13 mouse cellular contexts compared by ENCODE assay signal in the genomic region with DNA sequence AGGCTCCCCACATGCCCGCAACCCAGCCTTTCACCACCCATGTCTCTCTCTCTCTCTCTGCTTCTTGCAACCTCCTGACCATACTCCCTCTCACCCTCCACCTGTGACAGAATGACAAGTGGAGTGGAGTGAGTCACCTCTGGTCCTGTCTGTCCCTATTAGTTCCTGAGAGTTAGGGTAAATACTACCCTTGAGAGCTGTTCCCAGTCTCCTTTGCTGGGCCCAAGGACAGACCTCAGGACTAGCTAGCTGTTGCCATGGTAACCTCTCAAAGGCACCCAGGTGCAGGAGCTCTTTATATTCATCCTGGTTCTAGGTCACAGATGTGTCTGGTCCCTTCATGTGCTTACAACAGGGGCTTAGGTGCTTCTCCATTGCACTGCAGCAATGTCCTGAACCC. TPM values are rescaled to one million over a fixed set of nuclear protein-coding genes. Genes with fewer than 3 reads are reported as not detected.
DNase-seq lines count a peak whose midpoint lies in the region; ATAC-seq and TF ChIP-seq lines count a peak whose summit lies in the region.
"Had no signal": no experiment of that assay in that cellular context is flagged by ENCODE, and none has a peak within 500 bp of the region (broad histone marks: within the 10 kb centered on the region; RNA-seq: fewer than 3 reads in every experiment).

No protein-coding gene starts in this region.

- no peak overlapping the region for H3K4me2 ChIP-seq in hindbrain, embryonic 16.5 days (ENCODE audit: low read length)
- H3K4me2 ChIP-seq in lung, postnatal 0 days (replicated peaks; ENCODE audit: low read depth, low read length) = no peak overlapping the region
- H3K4me2 ChIP-seq in intestine, embryonic 16.5 days (ENCODE audit: low read depth, low read length) = no peak overlapping the region
- H3K4me2 ChIP-seq: limb, embryonic 15.5 days; stomach, embryonic 15.5 days had no signal

- H3K9ac ChIP-seq in hindbrain, embryonic 16.5 days (ENCODE audit: low read depth, low read length) = no peak overlapping the region
- H3K9ac ChIP-seq in lung, postnatal 0 days (replicated peaks; ENCODE audit: low read depth) = no peak overlapping the region
- H3K9ac ChIP-seq in intestine, embryonic 16.5 days (ENCODE audit: low read depth, low read length) = no peak overlapping the region
- H3K9ac ChIP-seq: limb, embryonic 15.5 days; stomach, embryonic 15.5 days had no signal

- no peak for DNase-seq in hindbrain, embryonic 10.5 days (ENCODE audit: low spot score)
- DNase-seq in brain, embryonic 14.5 days (ENCODE audit: low read depth) = peak; percentile 42
- DNase-seq in lung, postnatal 0 days (ENCODE audit: low spot score) = peak; percentile 94
- DNase-seq in thymus, postnatal 10 days (ENCODE audit: low spot score in 2 of 2) = peak; percentile 75 to 77
- no peak for DNase-seq in retina, postnatal 1 day
- DNase-seq: adrenal gland, postnatal 10 days; heart, adult 18-20 months; kidney, postnatal 4 days had no signal

- peak; percentile 44; the same call in 1 of the 2 replicates for ATAC-seq in hindbrain, embryonic 16.5 days
- peak; percentile 83 for ATAC-seq in lung, postnatal 0 days
- ATAC-seq in intestine, embryonic 16.5 days = no peak

- no peak for TF ChIP-seq CTCF in brain, embryonic 14.5 days (IDR thresholded peaks at IDR 0.05; ENCODE audit: borderline replicate concordance, extremely low read depth, insufficient read depth, insufficient read length)
- TF ChIP-seq CTCF in lung, postnatal 0 days (IDR thresholded peaks at IDR 0.05) = no peak

- peak; percentile 96 for TF ChIP-seq EP300 in lung, postnatal 0 days (IDR thresholded peaks at IDR 0.05)

- no peak for TF ChIP-seq POLR2A in brain, embryonic 14.5 days (IDR thresholded peaks at IDR 0.05; ENCODE audit: borderline replicate concordance, extremely low read depth, insufficient read depth, insufficient read length, poor library complexity, severe bottlenecking)

- H3K4me3 ChIP-seq in hindbrain, embryonic 16.5 days (ENCODE audit: low read length) = no peak overlapping the region
- H3K4me3 ChIP-seq in hindbrain, embryonic 10.5 days = no peak overlapping the region
- H3K4me3 ChIP-seq in lung, postnatal 0 days (ENCODE audit: low read depth, low read length) = no peak overlapping the region
- no peak overlapping the region for H3K4me3 ChIP-seq in intestine, embryonic 16.5 days (ENCODE audit: low read length)
- H3K4me3 ChIP-seq: limb, embryonic 15.5 days; stomach, embryonic 15.5 days had no signal

- no peaks in the 10 kb centered on the region for H3K36me3 ChIP-seq in hindbrain, embryonic 16.5 days (ENCODE audit: control insufficient read depth, insufficient read depth, low read length)
- H3K36me3 ChIP-seq in hindbrain, embryonic 10.5 days = peaks cover 8% of the 10 kb centered on the region; the same call in 1 of the 2 replicates
- no peaks in the 10 kb centered on the region for H3K36me3 ChIP-seq in lung, postnatal 0 days (ENCODE audit: insufficient read depth, low read length)
- H3K36me3 ChIP-seq in intestine, embryonic 16.5 days (ENCODE audit: control insufficient read depth, insufficient read depth, low read length) = no peaks in the 10 kb centered on the region
- H3K36me3 ChIP-seq: stomach, embryonic 15.5 days had no signal

- peaks cover 2% of the 10 kb centered on the region; the same call in 1 of the 2 replicates for H3K4me1 ChIP-seq in hindbrain, embryonic 16.5 days (ENCODE audit: control insufficient read depth, insufficient read depth, low read depth, low read length)
- H3K4me1 ChIP-seq in hindbrain, embryonic 10.5 days (replicated peaks) = peaks cover 29% of the 10 kb centered on the region
- no peaks in the 10 kb centered on the region for H3K4me1 ChIP-seq in lung, postnatal 0 days (ENCODE audit: insufficient read depth, low read depth, low read length)
- peaks cover 9% of the 10 kb centered on the region; the same call in 1 of the 2 replicates for H3K4me1 ChIP-seq in intestine, embryonic 16.5 days (ENCODE audit: control insufficient read depth, insufficient read depth, low read length)

- H3K27me3 ChIP-seq in hindbrain, embryonic 16.5 days (replicated peaks; ENCODE audit: control insufficient read depth, insufficient read depth, low read length) = no peaks in the 10 kb centered on the region
- H3K27me3 ChIP-seq in hindbrain, embryonic 10.5 days (ENCODE audit: insufficient read depth, poor library complexity, severe bottlenecking) = no peaks in the 10 kb centered on the region
- no peaks in the 10 kb centered on the region for H3K27me3 ChIP-seq in lung, postnatal 0 days (replicated peaks; ENCODE audit: insufficient read depth, low read length)
- H3K27me3 ChIP-seq in intestine, embryonic 16.5 days (replicated peaks; ENCODE audit: control insufficient read depth, insufficient read depth, low read length) = no peaks in the 10 kb centered on the region
- H3K27me3 ChIP-seq: limb, embryonic 15.5 days; stomach, embryonic 15.5 days had no signal

- H3K27ac ChIP-seq in hindbrain, embryonic 16.5 days (ENCODE audit: low read depth, low read length) = peak overlapping the region; percentile 12; the same call in 1 of the 2 replicates
- no peak overlapping the region for H3K27ac ChIP-seq in hindbrain, embryonic 10.5 days
- 0 out of 2 replicates have a peak overlapping the region, but pooled peaks have one; percentile 22 for H3K27ac ChIP-seq in lung, postnatal 0 days (ENCODE audit: low read length)
- no peak overlapping the region for H3K27ac ChIP-seq in intestine, embryonic 16.5 days (ENCODE audit: low read length)
- H3K27ac ChIP-seq: limb, embryonic 15.5 days; macrophage; stomach, embryonic 15.5 days had no signal

- WGBS in hindbrain, embryonic 16.5 days = 85% methylated on average over 1 of the region's 1 CpGs
- 91% methylated on average over 1 of the region's 1 CpGs for WGBS in hindbrain, embryonic 10.5 days
- 68% methylated on average over 1 of the region's 1 CpGs for WGBS in lung, postnatal 0 days
- 72% methylated on average over 1 of the region's 1 CpGs for WGBS in intestine, embryonic 16.5 days

- H3K9me3 ChIP-seq in hindbrain, embryonic 16.5 days (ENCODE audit: control insufficient read depth, low read length) = no peaks in the 10 kb centered on the region
- no peaks in the 10 kb centered on the region for H3K9me3 ChIP-seq in hindbrain, embryonic 10.5 days
- H3K9me3 ChIP-seq in lung, postnatal 0 days (ENCODE audit: low read length) = no peaks in the 10 kb centered on the region
- no peaks in the 10 kb centered on the region for H3K9me3 ChIP-seq in intestine, embryonic 16.5 days (ENCODE audit: control insufficient read depth, low read length)
- H3K9me3 ChIP-seq: limb, embryonic 15.5 days; stomach, embryonic 15.5 days had no signal

RNA-seq across cellular contexts. Expression of a gene that starts 2.4 kb away (rescaled TPM):
- 137 and 156 TPM in 2 replicates for polyA plus RNA-seq in hindbrain, embryonic 16.5 days (2015; fragmentation: Nextera tagmentation; extraction: Ambion mirVana)
- polyA plus RNA-seq in hindbrain, embryonic 10.5 days (2016; fragmentation: Nextera tagmentation; extraction: Ambion mirVana) = 71.4 and 87.8 TPM in 2 replicates
- polyA plus RNA-seq in brain, embryonic 14.5 days (2012; rRNA removed) = 72.2 and 86.3 TPM in 2 replicates
- 53.5 and 96.6 TPM in 2 replicates for polyA plus RNA-seq in lung, postnatal 0 days (2015; fragmentation: Nextera tagmentation; extraction: Ambion mirVana)
- polyA plus RNA-seq in intestine, embryonic 16.5 days (2015; fragmentation: Nextera tagmentation; extraction: Ambion mirVana) = 72.2 and 77.0 TPM in 2 replicates

RNA-seq across cellular contexts. Expression of a gene that starts 15.4 kb away (rescaled TPM):
- polyA plus RNA-seq in hindbrain, embryonic 16.5 days (2015; fragmentation: Nextera tagmentation; extraction: Ambion mirVana) = 25.0 and 26.4 TPM in 2 replicates
- polyA plus RNA-seq in hindbrain, embryonic 10.5 days (2016; fragmentation: Nextera tagmentation; extraction: Ambion mirVana) = 21.1 and 21.6 TPM in 2 replicates
- 9.5 and 13.6 TPM in 2 replicates for polyA plus RNA-seq in brain, embryonic 14.5 days (2012; rRNA removed)
- 55.9 and 63.0 TPM in 2 replicates for polyA plus RNA-seq in lung, postnatal 0 days (2015; fragmentation: Nextera tagmentation; extraction: Ambion mirVana)
- 45.1 and 46.6 TPM in 2 replicates for polyA plus RNA-seq in intestine, embryonic 16.5 days (2015; fragmentation: Nextera tagmentation; extraction: Ambion mirVana)

RNA-seq across cellular contexts. Expression of a gene that starts 21.9 kb away (rescaled TPM):
- polyA plus RNA-seq in hindbrain, embryonic 16.5 days (2015; fragmentation: Nextera tagmentation; extraction: Ambion mirVana) = 34.1 and 45.6 TPM in 2 replicates
- 46.0 and 50.4 TPM in 2 replicates for polyA plus RNA-seq in hindbrain, embryonic 10.5 days (2016; fragmentation: Nextera tagmentation; extraction: Ambion mirVana)
- 71.6 and 90.9 TPM in 2 replicates for polyA plus RNA-seq in brain, embryonic 14.5 days (2012; rRNA removed)
- 19.4 and 20.7 TPM in 2 replicates for polyA plus RNA-seq in lung, postnatal 0 days (2015; fragmentation: Nextera tagmentation; extraction: Ambion mirVana)
- 24.8 and 25.7 TPM in 2 replicates for polyA plus RNA-seq in intestine, embryonic 16.5 days (2015; fragmentation: Nextera tagmentation; extraction: Ambion mirVana)

RNA-seq across cellular contexts. Expression of a gene that starts 33.7 kb away (rescaled TPM):
- 16.9 and 23.8 TPM in 2 replicates for polyA plus RNA-seq in hindbrain, embryonic 16.5 days (2015; fragmentation: Nextera tagmentation; extraction: Ambion mirVana)
- polyA plus RNA-seq in hindbrain, embryonic 10.5 days (2016; fragmentation: Nextera tagmentation; extraction: Ambion mirVana) = 58.3 and 68.1 TPM in 2 replicates
- 29.5 and 30.2 TPM in 2 replicates for polyA plus RNA-seq in brain, embryonic 14.5 days (2012; rRNA removed)
- 52.6 and 55.7 TPM in 2 replicates for polyA plus RNA-seq in lung, postnatal 0 days (2015; fragmentation: Nextera tagmentation; extraction: Ambion mirVana)
- polyA plus RNA-seq in intestine, embryonic 16.5 days (2015; fragmentation: Nextera tagmentation; extraction: Ambion mirVana) = 85.4 and 89.1 TPM in 2 replicates

RNA-seq across cellular contexts. Expression of a gene that starts 33.7 kb away (rescaled TPM):
- polyA plus RNA-seq in hindbrain, embryonic 16.5 days (2015; fragmentation: Nextera tagmentation; extraction: Ambion mirVana) = 87.9 and 91.5 TPM in 2 replicates
- polyA plus RNA-seq in hindbrain, embryonic 10.5 days (2016; fragmentation: Nextera tagmentation; extraction: Ambion mirVana) = 535 and 648 TPM in 2 replicates
- polyA plus RNA-seq in brain, embryonic 14.5 days (2012; rRNA removed) = 79.8 and 129 TPM in 2 replicates
- 75.5 and 83.0 TPM in 2 replicates for polyA plus RNA-seq in lung, postnatal 0 days (2015; fragmentation: Nextera tagmentation; extraction: Ambion mirVana)
- polyA plus RNA-seq in intestine, embryonic 16.5 days (2015; fragmentation: Nextera tagmentation; extraction: Ambion mirVana) = 269 and 311 TPM in 2 replicates

Comparison
In these comparisons a context has a peak if more than half of its experiments do, and no peak if none do; other contexts are left out.
1. H3K27ac ChIP-seq: peak in hindbrain, embryonic 16.5 days (single experiment) and lung, postnatal 0 days (single experiment); none in hindbrain, embryonic 10.5 days (single experiment) and intestine, embryonic 16.5 days (single experiment).
2. DNase-seq: peak in brain, embryonic 14.5 days (single experiment), lung, postnatal 0 days (single experiment) and thymus, postnatal 10 days (2 of 2); none in hindbrain, embryonic 10.5 days (single experiment) and retina, postnatal 1 day (single experiment).